Mouse (Mus musculus) testis, adult 2 months (tissue): ENCODE measurements at regions not wholly inside any gene's neighbourhood (a gene's known extent, or its start where the extent isn't known, plus 50 kb on each side); places are given as distances from the start of the nearest gene placed in this dataset.

ENCODE experiments used
- CTCF ChIP-seq: fragments of 200-500 bp; IDR thresholded peaks from 2 replicates; pipeline ENCODE4 v1.5.1; 2012; ENCODE audit warnings: low read depth, mild to moderate bottlenecking, inconsistent platforms, low read length, moderate library complexity; ENCODE audit not compliant: control insufficient read depth, insufficient read depth, insufficient replicate concordance
- POLR2A ChIP-seq: fragments of 200-500 bp; IDR thresholded peaks from 2 replicates; pipeline ENCODE4 v1.6.1; 2012; ENCODE audit warnings: low read depth, mild to moderate bottlenecking, inconsistent platforms, low read length, moderate library complexity; ENCODE audit not compliant: control insufficient read depth

GRCm38 (mm10) chr8:126699389-126699775 lies 105.6 kb upstream of the Irf2bp2 start:
- TF ChIP-seq CTCF (no peak), POLR2A (no peak)
